Comparison of ENCODE assay signal across 15 mouse cellular contexts in the genomic region with DNA sequence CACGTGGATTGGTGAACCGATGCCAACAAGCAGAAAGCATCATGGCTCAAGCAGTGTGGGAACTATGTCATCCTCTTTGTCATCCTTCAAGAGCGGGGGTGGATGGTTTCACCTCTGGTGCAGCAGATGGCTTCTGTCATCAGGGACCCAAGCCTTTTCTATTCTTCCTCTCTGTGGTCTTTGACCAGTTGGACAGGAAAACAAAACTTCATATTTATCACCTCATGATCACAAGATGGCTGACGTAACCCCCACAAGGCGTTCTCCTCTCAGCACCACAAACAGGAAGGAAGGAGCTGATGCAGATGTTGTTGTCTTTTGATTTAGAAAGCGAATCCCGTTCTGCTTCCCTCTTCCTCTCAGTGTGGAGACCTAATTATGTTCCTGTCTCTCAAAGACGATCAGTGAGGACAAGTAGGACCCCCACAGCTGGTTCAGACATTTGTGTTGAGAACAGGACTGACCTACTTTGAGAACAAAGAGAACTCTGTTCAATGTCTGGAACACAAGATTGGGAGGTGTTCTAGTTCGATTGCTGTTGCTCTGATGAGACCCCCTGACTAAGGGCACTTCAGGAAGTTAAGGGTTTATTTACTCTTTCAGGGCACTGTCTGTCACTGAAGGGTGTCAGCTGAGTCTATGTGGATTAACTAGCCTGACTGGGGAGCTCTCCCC. TPM values are rescaled to one million over a fixed set of nuclear protein-coding genes. Genes with fewer than 3 reads are reported as not detected.
A peak's percentile ranks its signal among the peaks of the same experiment; 100 is the strongest.
DNase-seq lines count a peak whose midpoint lies in the region; ATAC-seq lines count a peak whose summit lies in the region.
"Had no signal": no experiment of that assay in that cellular context is flagged by ENCODE, and none has a peak within 500 bp of the region (broad histone marks: within the 10 kb centered on the region; RNA-seq: fewer than 3 reads in every experiment).

No protein-coding gene starts in this region.

- no peak overlapping the region for H3K4me3 ChIP-seq in kidney, embryonic 15.5 days (replicated peaks)
- H3K4me3 ChIP-seq in hindbrain, embryonic 14.5 days (replicated peaks; ENCODE audit: low read length) = no peak overlapping the region
- no peak overlapping the region for H3K4me3 ChIP-seq in hindbrain, embryonic 11.5 days (ENCODE audit: low read depth, low read length)
- H3K4me3 ChIP-seq: heart, adult 2 months; limb, embryonic 13.5 days had no signal

- DNase-seq in kidney, postnatal 10 days = peak; percentile 21
- peak; percentile 63 to 65 for DNase-seq in B cell, adult 2 months
- peak; percentile 8 for DNase-seq in brain, adult 2 months (ENCODE audit: low read depth, low spot score)
- peak; percentile 67 for DNase-seq in lung, postnatal 36 days
- DNase-seq in hindbrain, embryonic 14.5 days (ENCODE audit: low spot score) = no peak
- DNase-seq in hindbrain, embryonic 11.5 days (ENCODE audit: low spot score) = no peak
- no peak for DNase-seq in adrenal gland, adult 18-20 months (ENCODE audit: low spot score in 2 of 2)
- DNase-seq: adrenal gland, postnatal 25 days; right cerebral cortex, adult 18-20 months had no signal

- H3K9me3 ChIP-seq in kidney, embryonic 15.5 days (replicated peaks) = no peaks in the 10 kb centered on the region; the same call in 1 of the 2 replicates
- H3K9me3 ChIP-seq in hindbrain, embryonic 14.5 days (ENCODE audit: control insufficient read depth, low read length) = no peaks in the 10 kb centered on the region
- H3K9me3 ChIP-seq in hindbrain, embryonic 11.5 days (ENCODE audit: control insufficient read depth, low read length) = no peaks in the 10 kb centered on the region

- no peak overlapping the region for H3K27ac ChIP-seq in kidney, embryonic 15.5 days
- H3K27ac ChIP-seq in hindbrain, embryonic 14.5 days = no peak overlapping the region
- no peak overlapping the region for H3K27ac ChIP-seq in hindbrain, embryonic 11.5 days (ENCODE audit: low read depth, low read length)
- H3K27ac ChIP-seq: heart, adult 2 months; limb, embryonic 13.5 days had no signal

- no peaks in the 10 kb centered on the region for H3K36me3 ChIP-seq in kidney, embryonic 15.5 days
- no peaks in the 10 kb centered on the region for H3K36me3 ChIP-seq in hindbrain, embryonic 14.5 days (replicated peaks; ENCODE audit: control insufficient read depth, insufficient read depth)
- H3K36me3 ChIP-seq in hindbrain, embryonic 11.5 days (ENCODE audit: control insufficient read depth, insufficient read depth, low read length) = no peaks in the 10 kb centered on the region
- H3K36me3 ChIP-seq: G1E; limb, embryonic 13.5 days had no signal

- no peaks in the 10 kb centered on the region for H3K4me1 ChIP-seq in kidney, embryonic 15.5 days
- H3K4me1 ChIP-seq in hindbrain, embryonic 14.5 days (replicated peaks; ENCODE audit: control insufficient read depth, insufficient read depth, low read length) = no peaks in the 10 kb centered on the region
- no peaks in the 10 kb centered on the region for H3K4me1 ChIP-seq in hindbrain, embryonic 11.5 days (replicated peaks; ENCODE audit: control insufficient read depth, insufficient read depth, low read length)
- H3K4me1 ChIP-seq: limb, embryonic 13.5 days had no signal

- H3K9ac ChIP-seq in kidney, embryonic 15.5 days = no peak overlapping the region
- no peak overlapping the region for H3K9ac ChIP-seq in hindbrain, embryonic 14.5 days
- H3K9ac ChIP-seq in hindbrain, embryonic 11.5 days (ENCODE audit: low read depth, low read length) = no peak overlapping the region
- H3K9ac ChIP-seq: limb, embryonic 13.5 days had no signal

- H3K4me2 ChIP-seq in kidney, embryonic 15.5 days = no peak overlapping the region
- H3K4me2 ChIP-seq in hindbrain, embryonic 14.5 days (replicated peaks) = no peak overlapping the region
- no peak overlapping the region for H3K4me2 ChIP-seq in hindbrain, embryonic 11.5 days (replicated peaks; ENCODE audit: low read depth, low read length)
- H3K4me2 ChIP-seq: limb, embryonic 13.5 days had no signal

- ATAC-seq in kidney, embryonic 15.5 days (replicated peaks; ENCODE audit: low FRiP score) = no peak
- ATAC-seq in hindbrain, embryonic 14.5 days (ENCODE audit: low FRiP score) = no peak
- ATAC-seq in hindbrain, embryonic 11.5 days (ENCODE audit: low FRiP score) = no peak
- ATAC-seq: forebrain, embryonic 14.5 days; midbrain, embryonic 16.5 days had no signal

- 68% methylated on average over 9 of the region's 9 CpGs for WGBS in kidney, embryonic 15.5 days
- WGBS in hindbrain, embryonic 14.5 days = 83% methylated on average over 9 of the region's 9 CpGs
- 77% methylated on average over 9 of the region's 9 CpGs for WGBS in hindbrain, embryonic 11.5 days

- H3K27me3 ChIP-seq in kidney, embryonic 15.5 days = no peaks in the 10 kb centered on the region
- no peaks in the 10 kb centered on the region for H3K27me3 ChIP-seq in hindbrain, embryonic 14.5 days (ENCODE audit: control insufficient read depth, insufficient read depth, low read length)
- no peaks in the 10 kb centered on the region for H3K27me3 ChIP-seq in hindbrain, embryonic 11.5 days (ENCODE audit: control insufficient read depth, insufficient read depth, low read length)
- H3K27me3 ChIP-seq: limb, embryonic 13.5 days had no signal

RNA-seq across cellular contexts. Expression of a gene that starts 41.4 kb away (rescaled TPM):
- polyA plus RNA-seq in kidney, embryonic 15.5 days (2015; fragmentation: Nextera tagmentation; extraction: Ambion mirVana) = 1.6 and 2.1 TPM in 2 replicates
- 1.8 and 2.2 TPM in 2 replicates for polyA plus RNA-seq in hindbrain, embryonic 14.5 days (2014; fragmentation: Nextera tagmentation; extraction: Ambion mirVana)
- 1.2 and 2.6 TPM in 2 replicates for polyA plus RNA-seq in hindbrain, embryonic 11.5 days (2014; fragmentation: Nextera tagmentation; extraction: Ambion mirVana)
- 1 to 10 TPM; 3.5 to 4.5 TPM for total RNA-seq in adrenal gland, adult 18-20 months (2021)

Comparison
In these comparisons a context has a peak if more than half of its experiments do, and no peak if none do; other contexts are left out.
1. DNase-seq: peak in kidney, postnatal 10 days (single experiment), B cell, adult 2 months (2 of 2), brain, adult 2 months (single experiment) and lung, postnatal 36 days (single experiment); none in hindbrain, embryonic 14.5 days (single experiment), hindbrain, embryonic 11.5 days (single experiment) and adrenal gland, adult 18-20 months (0 of 2).